Mouse (Mus musculus) retina, postnatal 7 days (tissue): ENCODE data around the gene Pde4b.
A peak's percentile ranks its signal among the peaks of the same experiment; 100 is the strongest.
"Not testable (repeated sequence)": the region's sequence is repeated elsewhere in the genome, so short reads cannot be mapped to it uniquely, and the experiment has no call there.

Source experiments
- DNase-seq: peaks from one replicate; pipeline ENCODE4 v3.0.0-alpha.2; 2012; ENCODE audit warnings: low read depth, low spot score

Pde4b gene

DNA sequence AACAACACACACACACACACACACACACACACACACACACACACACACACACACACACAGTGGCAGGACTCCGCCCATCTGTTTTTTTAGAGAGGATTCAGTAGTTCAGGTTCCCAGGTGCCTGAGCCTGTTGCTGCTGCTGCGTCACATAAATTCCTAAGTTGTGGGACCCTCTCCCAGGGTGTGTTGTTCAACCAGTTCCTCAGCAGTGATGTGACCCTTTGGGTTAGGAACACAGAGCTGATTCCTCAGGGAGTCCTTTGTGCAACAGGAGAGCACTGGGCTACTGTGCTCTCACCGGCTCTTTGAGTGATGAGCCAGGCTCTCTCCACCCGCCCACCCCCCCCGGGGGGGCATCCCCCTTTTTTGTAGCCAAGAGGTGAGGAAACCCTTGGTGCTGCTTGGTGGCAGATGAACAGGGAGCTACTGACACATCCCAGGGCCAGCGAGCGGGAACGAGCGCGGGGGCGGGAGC, at the start of gene Pde4b:
TSS of gene Pde4b (plus strand) at position 453 of the 475 bp plus-strand sequence.
- no peak for DNase-seq

DNA sequence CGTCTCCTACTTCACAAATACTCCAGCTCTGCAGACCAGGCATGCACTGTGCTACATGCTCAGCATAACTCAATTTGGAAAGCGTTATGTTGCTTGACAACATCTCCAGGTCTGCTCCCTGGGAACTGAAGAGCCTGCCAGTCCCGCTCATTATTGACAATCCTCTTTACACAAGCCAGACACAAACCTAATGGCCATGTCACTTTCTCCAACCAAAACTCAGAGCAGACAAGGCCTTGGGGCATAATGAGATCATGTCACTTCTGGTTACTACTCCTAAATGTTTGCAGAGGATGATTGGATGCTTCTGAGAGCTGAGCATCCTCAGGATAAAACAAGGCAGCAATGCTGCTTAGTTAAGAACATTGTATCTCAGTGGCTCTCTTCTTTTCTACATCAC, 47.2 kb upstream of the Pde4b start:
- DNase-seq = peak; percentile 0

- no peak for DNase-seq
Observed at GRCm38 (mm10) chr4:102045183-102046140, 41.9 kb upstream of the Pde4b start.

DNA sequence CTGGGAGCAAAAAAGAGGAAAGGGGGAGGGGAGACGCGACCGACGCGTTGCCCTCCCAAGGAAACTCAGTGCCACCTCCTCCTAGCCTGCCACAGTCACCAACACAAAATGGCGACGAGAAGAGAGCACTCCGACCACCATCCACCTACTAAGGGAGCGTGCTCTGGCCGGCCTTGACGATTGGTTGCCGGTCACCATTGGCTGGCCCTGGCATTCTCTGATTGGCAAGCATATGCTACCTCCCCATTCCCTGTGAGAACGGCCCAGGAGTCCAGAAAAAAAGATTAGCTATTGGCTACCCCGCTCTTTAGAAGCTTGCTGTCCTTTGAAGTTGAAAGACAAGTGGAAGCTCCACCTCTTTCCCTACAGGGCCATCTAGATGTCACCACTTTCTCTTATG, 38.0 kb upstream of the Pde4b start:
- not testable (repeated sequence) for DNase-seq

- DNase-seq = no peak
Observed at GRCm38 (mm10) chr4:102061322-102061721, 26.0 kb upstream of the Pde4b start.

- DNase-seq = no peak
Observed at GRCm38 (mm10) chr4:102069314-102069713, 18.0 kb upstream of the Pde4b start.

DNA sequence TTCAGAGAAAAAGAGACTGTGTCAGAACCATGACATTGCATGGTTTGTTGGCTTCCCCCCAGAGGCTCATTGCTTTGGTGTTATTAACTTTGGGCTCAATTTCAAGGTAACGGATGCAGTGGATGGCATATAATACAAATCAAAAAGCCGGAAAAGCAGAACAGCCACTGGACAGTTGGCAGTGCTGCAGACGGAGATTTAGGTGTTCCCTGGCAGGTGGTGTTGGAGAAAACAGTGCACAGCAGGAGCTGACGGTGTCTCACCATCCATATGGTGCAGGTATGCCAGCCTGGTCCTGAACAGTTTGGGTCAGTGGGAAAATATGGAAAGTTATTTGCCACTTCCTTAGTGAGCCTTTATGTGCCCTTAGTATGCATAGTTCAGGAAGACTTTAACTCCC, 1.0 kb upstream of the Pde4b start:
- no peak for DNase-seq

DNA sequence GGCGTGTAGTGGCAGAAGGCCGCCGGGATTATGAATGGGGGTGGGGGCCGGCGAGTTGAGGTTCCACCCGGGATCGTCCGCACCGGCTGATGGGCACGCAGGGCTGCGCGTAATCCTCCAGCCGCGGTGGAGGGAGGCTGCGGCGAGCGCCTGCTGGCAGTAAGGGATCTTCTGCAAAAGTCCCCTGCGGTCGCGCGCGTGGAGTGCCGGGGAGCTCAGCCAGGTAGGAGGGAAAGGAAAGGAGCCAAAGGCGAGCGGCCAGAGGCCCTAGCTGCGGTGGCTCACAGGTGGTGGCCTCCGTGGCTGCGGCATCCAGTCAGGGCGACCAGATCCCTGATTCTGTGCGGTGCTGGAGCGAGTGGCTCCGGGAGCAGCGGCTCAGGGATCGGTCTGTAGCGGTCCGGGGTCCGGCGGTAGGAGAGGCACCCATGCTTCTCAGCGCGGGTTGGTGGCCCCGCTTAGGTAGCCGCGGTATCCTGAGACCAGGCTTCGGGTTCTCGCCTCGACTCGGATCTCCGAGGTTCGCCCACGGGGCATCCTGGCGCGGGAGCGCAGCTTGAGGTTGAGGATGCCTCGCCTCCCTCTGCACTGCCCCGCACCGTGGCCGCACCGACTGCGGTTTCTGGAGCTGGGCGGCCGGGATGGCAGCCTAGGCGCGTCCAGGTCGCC, 357 bp downstream of the Pde4b start:
- DNase-seq = peak; percentile 59

DNA sequence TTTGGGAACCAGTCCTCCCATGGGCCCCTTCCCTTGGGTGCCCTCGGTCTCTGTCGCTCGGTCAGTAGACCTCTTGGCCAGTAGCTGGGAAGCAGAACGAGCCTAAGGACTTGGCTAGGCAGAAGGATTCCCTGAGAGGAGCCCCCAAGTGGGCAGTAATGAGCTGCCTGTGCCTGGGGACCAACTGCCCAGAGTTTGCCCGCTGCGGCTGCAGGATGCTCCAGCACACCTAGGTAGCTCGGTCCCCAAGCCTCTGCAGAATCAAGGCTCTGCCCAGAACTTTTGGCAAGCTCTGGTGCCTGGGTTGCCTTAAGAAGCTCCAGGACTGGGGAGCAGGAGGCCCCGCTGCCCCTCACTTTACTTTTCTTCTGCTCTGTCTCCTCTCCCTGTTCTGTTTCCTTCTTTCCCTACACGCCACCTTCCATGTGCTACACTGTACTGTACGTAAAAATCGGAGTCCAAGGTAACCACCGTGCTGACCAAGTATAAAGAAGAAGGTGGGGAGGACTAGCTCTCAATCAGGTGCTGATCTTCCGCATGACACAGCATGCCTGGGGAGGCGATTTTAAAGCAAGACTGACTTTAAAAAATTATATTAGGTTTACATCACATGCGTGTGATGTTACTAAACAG, 1.0 kb downstream of the Pde4b start:
- DNase-seq = no peak

- DNase-seq = no peak
Observed at GRCm38 (mm10) chr4:102095851-102096250, 8.5 kb downstream of the Pde4b start.

DNA sequence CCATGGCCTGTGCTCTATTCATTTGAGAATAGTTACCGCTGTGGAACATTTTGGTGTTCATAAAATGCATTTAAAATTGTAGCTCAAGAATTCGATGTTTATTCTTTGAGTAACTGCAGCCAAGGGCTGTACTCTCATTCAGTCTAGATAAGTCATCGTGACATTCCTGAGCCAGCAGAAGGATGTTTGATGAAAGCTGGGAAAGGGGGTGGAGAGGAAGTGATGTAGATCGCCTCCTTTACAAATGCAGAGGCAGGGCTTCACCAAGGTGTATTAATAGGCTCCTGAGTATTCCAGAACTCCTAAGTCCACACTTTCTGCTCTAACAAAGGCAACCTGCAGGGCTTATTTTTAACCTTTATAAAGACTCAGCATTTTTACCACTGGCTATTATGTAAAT, 14.9 kb downstream of the Pde4b start:
- no peak for DNase-seq

- no peak for DNase-seq
Observed at GRCm38 (mm10) chr4:102104534-102105014, 17.2 kb downstream of the Pde4b start.

- DNase-seq = no peak
Observed at GRCm38 (mm10) chr4:102106771-102107170, 19.4 kb downstream of the Pde4b start.

- no peak for DNase-seq
Observed at GRCm38 (mm10) chr4:102119454-102119853, 32.1 kb downstream of the Pde4b start.

DNA sequence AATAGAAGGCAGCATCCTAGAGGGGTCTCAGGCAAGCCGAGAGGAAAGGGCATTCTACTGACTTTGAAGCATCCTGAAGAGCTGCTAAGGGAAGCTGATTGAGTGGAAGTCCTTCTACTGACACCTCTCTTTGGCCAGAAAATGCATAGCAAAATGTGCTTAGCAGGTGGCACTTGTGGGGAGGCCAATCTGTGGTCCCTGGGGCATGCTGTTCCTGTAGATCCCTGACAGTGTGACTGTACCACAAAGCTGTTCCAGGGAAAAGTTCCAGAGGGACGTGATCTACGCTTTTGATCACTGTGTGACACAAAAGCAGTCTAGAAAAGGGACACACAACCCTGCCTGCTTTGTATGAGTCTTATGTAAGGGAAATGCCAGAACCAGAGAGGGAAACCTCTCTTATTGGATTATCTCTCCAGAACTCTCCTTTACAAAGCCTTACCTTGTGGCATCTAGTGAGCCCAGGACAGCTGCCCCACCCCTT, 49.1 kb downstream of the Pde4b start:
- DNase-seq = no peak

GRCm38 (mm10) chr4:102138346-102138745, 51.0 kb downstream of the Pde4b start:
- DNase-seq = no peak

DNA sequence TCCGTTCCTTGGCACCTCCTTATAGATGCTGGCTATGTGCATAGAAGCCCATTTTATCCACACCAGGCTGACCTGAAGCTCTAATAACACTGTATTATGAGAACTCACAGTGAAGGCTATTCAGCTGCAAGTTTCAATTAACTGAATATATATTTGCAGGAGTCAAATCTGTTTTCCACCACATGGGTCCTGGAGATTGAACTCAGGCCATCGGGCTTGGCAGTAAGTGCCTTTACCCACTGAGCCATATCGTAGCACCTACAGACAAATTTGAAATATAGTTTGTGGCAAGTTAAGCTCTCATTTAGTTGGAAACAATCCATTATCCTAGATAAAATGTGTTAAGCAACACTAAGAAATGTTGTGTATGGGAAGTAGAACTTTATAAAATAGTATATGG, 53.9 kb downstream of the Pde4b start:
- DNase-seq = no peak

DNA sequence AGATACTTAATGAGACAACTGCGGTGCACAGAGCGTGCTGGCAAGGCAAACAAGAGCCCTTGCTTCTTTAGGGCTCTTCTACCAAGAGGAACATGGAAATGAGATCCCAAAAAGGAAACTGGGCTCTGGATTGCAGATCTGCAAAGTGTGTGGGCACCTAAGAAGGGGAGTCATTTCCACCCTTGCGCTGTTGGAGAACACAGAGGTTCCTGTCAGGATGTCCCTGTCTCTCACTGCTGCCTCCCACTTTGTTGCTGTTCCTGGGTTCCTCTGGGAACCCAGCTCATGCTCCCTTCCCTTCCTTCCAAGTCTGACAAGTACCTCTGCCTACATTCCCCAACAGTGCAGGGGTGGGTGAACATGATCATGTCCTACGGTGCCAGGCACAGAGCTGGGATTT, 61.4 kb downstream of the Pde4b start:
- no peak for DNase-seq

GRCm38 (mm10) chr4:102159178-102159577, 71.8 kb downstream of the Pde4b start:
- DNase-seq = no peak

GRCm38 (mm10) chr4:102171636-102172035, 84.3 kb downstream of the Pde4b start:
- DNase-seq = no peak

DNA sequence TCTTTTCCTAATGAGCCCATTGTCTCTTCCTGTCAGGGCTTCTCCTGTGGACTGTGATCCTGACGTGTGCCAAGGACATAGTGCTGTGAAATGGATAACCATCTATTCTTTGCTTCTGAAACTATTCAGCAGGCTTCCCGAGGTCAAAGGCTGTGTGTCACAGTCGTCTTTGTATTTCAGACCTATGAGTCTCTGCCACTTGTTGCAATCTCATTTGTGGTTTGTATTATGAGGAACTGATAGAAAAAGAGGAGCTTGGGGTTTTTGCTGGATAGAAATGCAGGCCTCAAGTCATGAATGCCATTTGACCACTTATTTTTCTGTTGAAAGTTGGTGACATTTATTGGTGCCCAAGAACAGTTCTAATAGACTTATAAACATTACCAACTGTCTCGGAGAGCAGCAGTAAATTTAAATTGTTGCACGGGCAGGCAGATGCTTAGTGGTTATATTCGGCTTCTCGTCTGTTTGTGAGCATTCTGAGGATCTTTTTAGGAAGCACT, 85.4 kb downstream of the Pde4b start:
- DNase-seq = no peak

DNA sequence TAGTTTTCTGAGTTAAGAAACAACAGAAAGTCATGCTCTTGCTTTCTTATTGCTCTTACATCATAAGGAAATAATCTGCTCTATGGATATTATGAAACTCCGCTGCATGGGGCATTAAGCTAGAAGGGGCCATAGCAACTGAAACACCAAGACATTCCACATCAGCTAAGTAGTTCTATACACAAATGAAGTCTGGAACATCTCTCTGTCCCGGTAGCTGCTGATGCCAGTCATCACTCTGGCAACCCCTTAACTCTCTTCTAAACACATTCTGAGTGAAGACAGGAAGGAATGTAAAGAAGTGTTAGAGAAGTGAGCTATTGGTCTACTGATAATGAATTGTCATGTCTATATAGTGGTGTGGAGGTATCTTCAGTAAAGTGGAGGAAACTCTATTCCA, 88.6 kb downstream of the Pde4b start:
- DNase-seq = no peak
